Mouse (Mus musculus): ENCODE measurements at regions not wholly inside any gene's neighbourhood (a gene's known extent, or its start where the extent isn't known, plus 50 kb on each side); places are given as distances from the start of the nearest gene placed in this dataset.

DNA sequence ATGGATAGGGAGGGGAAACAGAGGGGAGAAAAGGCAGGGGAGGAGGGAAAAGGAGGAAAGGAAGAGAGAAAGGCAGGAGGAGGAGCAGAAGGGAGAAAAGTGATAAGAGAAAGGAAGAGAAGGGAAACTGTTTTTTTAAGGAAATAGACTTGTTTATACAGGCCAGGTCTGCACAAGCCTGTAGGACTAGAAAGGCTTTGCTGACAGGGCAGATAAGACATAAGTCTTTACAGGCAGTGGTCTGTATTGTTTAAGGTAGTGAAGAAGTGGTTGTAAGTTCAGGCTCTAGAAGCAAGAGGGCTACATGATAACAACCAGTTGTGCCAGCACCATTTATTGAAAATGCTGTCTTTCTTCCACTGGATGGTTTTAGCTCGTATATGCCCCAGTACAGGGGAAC, 75.4 kb upstream of the Rnaseh2b start:
- no peaks in the 10 kb centered on the region for H3K4me1 ChIP-seq (ENCODE audit: control insufficient read depth, insufficient read depth, insufficient read length, low read length)
- TF ChIP-seq CTCF (IDR thresholded peaks at IDR 0.05; ENCODE audit: extremely low read depth, insufficient read length, insufficient replicate concordance, low read depth, low read length) (no peak), POLR2A (IDR thresholded peaks at IDR 0.05; ENCODE audit: low read depth, low read length) (no peak)
- H3K36me3 ChIP-seq (ENCODE audit: control insufficient read depth, insufficient read depth, low read length) = no peaks in the 10 kb centered on the region
- no peaks in the 10 kb centered on the region for H3K27me3 ChIP-seq (ENCODE audit: control insufficient read depth, insufficient read depth, low read length)
- no peak overlapping the region for H3K27ac ChIP-seq (ENCODE audit: insufficient read depth, low read depth, low read length)
- H3K4me3 ChIP-seq (ENCODE audit: low read depth, low read length) = no peak overlapping the region
- 97% methylated on average over 1 of the region's 1 CpGs for WGBS

DNA sequence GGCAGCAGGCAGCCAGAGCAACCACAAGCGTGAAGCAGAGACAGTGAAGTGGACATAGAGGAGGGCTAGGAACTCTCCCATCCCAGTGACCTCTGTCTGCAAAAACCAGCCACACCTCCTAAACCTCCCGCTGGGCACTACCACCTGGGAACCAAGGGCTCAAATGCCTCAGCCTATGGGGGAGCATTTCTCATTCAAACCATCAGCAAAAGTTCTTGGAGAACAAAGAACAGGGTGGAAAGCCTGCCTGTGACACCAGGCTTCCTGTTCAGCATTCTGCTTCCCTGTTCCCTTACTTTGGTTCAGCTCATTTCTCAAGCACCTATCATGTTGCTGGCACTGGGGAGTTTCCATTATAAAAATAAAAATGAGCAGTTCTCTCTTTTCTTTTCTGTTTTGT, 74.4 kb upstream of the Rnaseh2b start:
- no peak for TF ChIP-seq CTCF (IDR thresholded peaks at IDR 0.05; ENCODE audit: extremely low read depth, insufficient read length, insufficient replicate concordance, low read depth, low read length)
- TF ChIP-seq POLR2A (IDR thresholded peaks at IDR 0.05; ENCODE audit: low read depth, low read length) = no peak
- Histone ChIP-seq H3K36me3 (ENCODE audit: control insufficient read depth, insufficient read depth, low read length) (no peaks in the 10 kb centered on the region), H3K4me1 (ENCODE audit: control insufficient read depth, insufficient read depth, insufficient read length, low read length) (no peaks in the 10 kb centered on the region), H3K27me3 (ENCODE audit: control insufficient read depth, insufficient read depth, low read length) (no peaks in the 10 kb centered on the region), H3K4me3 (ENCODE audit: low read depth, low read length) (no peak overlapping the region), H3K27ac (ENCODE audit: insufficient read depth, low read depth, low read length) (no peak overlapping the region)
- 84% methylated on average over 2 of the region's 2 CpGs for WGBS

GRCm38 (mm10) chr14:62218716-62219115, 73.7 kb upstream of the Rnaseh2b start:
- H3K36me3 ChIP-seq (ENCODE audit: control insufficient read depth, insufficient read depth, low read length) = no peaks in the 10 kb centered on the region
- no peak for TF ChIP-seq POLR2A (IDR thresholded peaks at IDR 0.05; ENCODE audit: low read depth, low read length)
- no peak overlapping the region for H3K27ac ChIP-seq (ENCODE audit: insufficient read depth, low read depth, low read length)
- 62% methylated on average over 2 of the region's 2 CpGs for WGBS
- H3K4me1 ChIP-seq (ENCODE audit: control insufficient read depth, insufficient read depth, insufficient read length, low read length) = no peaks in the 10 kb centered on the region
- H3K27me3 ChIP-seq (ENCODE audit: control insufficient read depth, insufficient read depth, low read length) = no peaks in the 10 kb centered on the region
- no peak overlapping the region for H3K4me3 ChIP-seq (ENCODE audit: low read depth, low read length)

- Histone ChIP-seq H3K27ac (ENCODE audit: insufficient read depth, low read depth, low read length) (no peak overlapping the region), H3K4me3 (ENCODE audit: low read depth, low read length) (no peak overlapping the region), H3K4me1 (ENCODE audit: control insufficient read depth, insufficient read depth, insufficient read length, low read length) (no peaks in the 10 kb centered on the region), H3K27me3 (ENCODE audit: control insufficient read depth, insufficient read depth, low read length) (no peaks in the 10 kb centered on the region), H3K36me3 (ENCODE audit: control insufficient read depth, insufficient read depth, low read length) (no peaks in the 10 kb centered on the region)
- 72% methylated on average over 4 of the region's 4 CpGs for WGBS
- no peak for TF ChIP-seq POLR2A (IDR thresholded peaks at IDR 0.05; ENCODE audit: low read depth, low read length)
- no peak for TF ChIP-seq CTCF (IDR thresholded peaks at IDR 0.05; ENCODE audit: extremely low read depth, insufficient read length, insufficient replicate concordance, low read depth, low read length)
Measured at GRCm38 (mm10) chr14:62220770-62221169, 71.6 kb upstream of the Rnaseh2b start.

All from small intestine, adult 2 months (tissue).